Mouse (Mus musculus): Measurements from ENCODE around the gene Capn1. TPM values are rescaled to one million over a fixed set of nuclear protein-coding genes. Genes with fewer than 3 reads are reported as not detected.

Gene Capn1
- 10 to 100 TPM; 20.8 to 23.1 TPM for total RNA-seq (2021)
- long read RNA-seq, experiment 1, partial matches to known transcripts = 2 of 28 reads
- long read RNA-seq, experiment 1, other reads (novel, unspliced or antisense) = 26 of 28 reads
- long read RNA-seq, experiment 2, partial matches to known transcripts = 1 of 17 reads
- long read RNA-seq, experiment 2, other reads (novel, unspliced or antisense) = 16 of 17 reads

DNA sequence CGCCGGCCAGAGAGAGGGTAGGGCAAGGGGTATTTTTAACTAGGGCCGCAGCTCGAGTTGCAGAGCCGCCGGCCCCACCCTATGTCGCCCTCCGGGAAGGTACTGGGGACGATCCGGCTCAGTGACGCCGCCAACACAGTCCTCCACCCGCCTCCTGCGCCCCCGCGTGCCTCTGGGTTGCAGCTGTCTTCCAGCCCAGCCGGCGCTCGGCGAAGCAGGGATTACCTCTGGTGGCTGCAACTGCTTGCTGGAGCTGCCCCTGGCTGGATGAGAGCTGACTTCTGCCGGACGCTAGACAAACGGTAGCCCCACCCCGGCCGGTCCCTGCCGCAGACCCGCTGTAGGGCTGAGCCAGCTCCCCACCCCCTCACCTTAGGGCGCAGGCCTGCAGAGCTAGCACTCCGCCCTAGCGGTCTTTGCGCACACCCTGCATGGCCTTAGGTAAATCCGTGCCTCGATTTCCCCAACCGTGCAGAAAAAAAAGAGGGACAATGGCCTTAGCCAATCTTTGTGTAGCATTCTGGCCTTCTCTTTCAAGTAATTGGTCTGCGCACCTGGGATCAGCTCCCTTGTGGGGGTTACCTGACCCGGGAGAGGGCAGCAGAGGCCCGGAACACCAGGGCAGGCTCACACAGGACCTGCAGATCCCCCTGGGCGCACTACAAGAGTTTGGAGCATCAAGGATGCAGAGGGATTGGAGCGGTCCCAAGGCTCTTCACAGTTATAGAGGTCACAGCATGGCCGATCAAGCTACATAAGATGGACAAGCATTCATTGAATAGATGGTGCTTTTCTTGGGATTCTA lies at the start of gene Capn1:
Gene Capn1, minus strand, starts transcription at position 387 of the 805 bp plus-strand sequence.
- intact Hi-C loops (cut with DNase I) = loop anchor here (2.0 kb wide), 1 partner anchor 91 kb away; the partner anchor contains the start of gene Cdc42ep2
- DNase-seq (ENCODE audit: extremely low spot score in 1 of 2, low spot score in 2 of 2) = peak; percentile 56 to 72
- Histone ChIP-seq H3K27ac (peak within 1 kb of the TSS; percentile 95), H3K4me3 (peak within 1 kb of the TSS; percentile 71)
- no peak; the same call in 1 of the 2 replicates for TF ChIP-seq CTCF (IDR thresholded peaks at IDR 0.05)

DNA sequence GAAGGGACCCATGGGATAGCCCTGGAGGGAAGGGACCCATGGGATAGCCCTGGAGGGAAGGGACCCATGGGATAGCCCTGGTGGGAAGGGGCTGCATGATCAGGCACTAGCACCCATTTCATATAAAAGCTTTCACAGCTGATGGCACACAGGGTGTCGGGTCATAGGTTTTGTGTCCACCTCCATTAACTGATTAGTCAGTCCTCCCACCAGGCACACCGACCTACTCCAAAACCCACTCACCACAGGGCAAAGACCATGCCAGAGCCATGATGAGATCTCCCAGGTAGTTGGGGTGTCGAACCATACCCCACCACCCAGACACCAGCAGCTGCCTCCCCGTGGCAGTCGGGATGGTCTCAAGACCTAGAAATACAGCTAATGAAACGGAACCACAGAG lies 47.4 kb upstream of the Capn1 start:
- no peak for DNase-seq (ENCODE audit: extremely low spot score in 1 of 2, low spot score in 2 of 2)
- intact Hi-C loops (cut with DNase I) = no loop called here
- H3K27ac ChIP-seq = 0 out of 2 replicates have a peak overlapping the region, but pooled peaks have one; percentile 19
- no peak for TF ChIP-seq CTCF (IDR thresholded peaks at IDR 0.05)
- no peak overlapping the region for H3K4me3 ChIP-seq

DNA sequence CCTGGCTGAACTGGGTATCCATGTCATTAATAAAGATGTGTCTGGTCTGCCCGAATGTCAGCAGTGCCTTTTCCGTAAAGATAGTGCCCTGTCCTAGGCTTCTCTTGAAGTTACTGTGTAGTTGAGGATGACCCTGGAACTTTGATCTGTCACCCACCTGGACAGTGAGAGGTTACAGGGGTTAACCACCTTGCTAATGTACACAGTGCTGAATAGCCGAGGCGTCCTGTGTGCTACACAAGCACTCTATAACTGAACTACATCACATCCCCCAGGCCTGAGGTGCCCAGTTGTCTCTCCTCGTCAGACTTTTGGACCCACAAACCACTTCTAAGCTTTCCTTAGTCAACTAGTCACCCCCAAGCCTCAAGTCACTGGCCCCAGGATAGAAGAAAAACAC lies 46.7 kb upstream of the Capn1 start:
- Histone ChIP-seq H3K27ac (peak overlapping the region; percentile 93), H3K4me3 (peak overlapping the region; percentile 51)
- DNase-seq (ENCODE audit: extremely low spot score in 1 of 2, low spot score in 2 of 2) = no peak
- TF ChIP-seq CTCF (IDR thresholded peaks at IDR 0.05) = no peak
- intact Hi-C loops (cut with DNase I) = no loop called here

DNA sequence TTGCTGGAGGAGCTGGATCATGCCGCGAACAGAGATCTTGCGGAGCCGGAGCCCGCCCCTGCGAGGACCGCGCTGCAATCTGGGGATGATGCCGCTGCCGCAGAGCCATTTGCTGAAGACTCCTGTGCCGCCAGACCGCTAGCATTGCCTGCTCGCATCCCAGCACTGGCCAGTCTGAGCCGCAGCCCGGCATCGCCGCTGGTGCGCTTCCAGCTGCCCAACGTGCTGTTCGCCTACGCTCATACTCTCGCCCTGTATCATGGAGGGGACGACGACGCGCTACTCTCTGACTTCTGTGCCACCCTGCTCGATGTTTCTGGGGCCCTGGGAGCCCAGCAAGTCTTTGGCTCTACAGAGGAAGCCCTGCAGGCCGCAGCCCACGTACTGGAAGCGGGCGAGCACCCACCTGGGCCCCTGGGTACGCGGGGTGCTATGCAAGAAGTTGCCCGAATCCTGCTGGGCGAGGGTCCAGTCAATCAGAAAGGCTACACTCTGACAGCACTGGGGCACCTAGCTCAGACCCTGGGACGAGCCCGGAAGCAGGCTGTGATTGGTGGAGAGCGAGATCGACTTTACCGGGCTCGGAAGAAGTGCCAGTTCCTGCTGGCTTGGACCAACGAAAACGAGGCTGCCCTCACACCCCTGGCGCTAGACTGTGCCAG lies 46.1 kb upstream of the Capn1 start:
- peak overlapping the region; percentile 93 for H3K27ac ChIP-seq
- no peak for TF ChIP-seq CTCF (IDR thresholded peaks at IDR 0.05)
- peak overlapping the region; percentile 51 for H3K4me3 ChIP-seq
- intact Hi-C loops (cut with DNase I) = loop anchor here (2.0 kb wide), 1 partner anchor 23 kb away; the partner anchor contains the start of genes Cdca5 and Zfpl1
- peak; percentile 43 to 51 for DNase-seq (ENCODE audit: extremely low spot score in 1 of 2, low spot score in 2 of 2)

DNA sequence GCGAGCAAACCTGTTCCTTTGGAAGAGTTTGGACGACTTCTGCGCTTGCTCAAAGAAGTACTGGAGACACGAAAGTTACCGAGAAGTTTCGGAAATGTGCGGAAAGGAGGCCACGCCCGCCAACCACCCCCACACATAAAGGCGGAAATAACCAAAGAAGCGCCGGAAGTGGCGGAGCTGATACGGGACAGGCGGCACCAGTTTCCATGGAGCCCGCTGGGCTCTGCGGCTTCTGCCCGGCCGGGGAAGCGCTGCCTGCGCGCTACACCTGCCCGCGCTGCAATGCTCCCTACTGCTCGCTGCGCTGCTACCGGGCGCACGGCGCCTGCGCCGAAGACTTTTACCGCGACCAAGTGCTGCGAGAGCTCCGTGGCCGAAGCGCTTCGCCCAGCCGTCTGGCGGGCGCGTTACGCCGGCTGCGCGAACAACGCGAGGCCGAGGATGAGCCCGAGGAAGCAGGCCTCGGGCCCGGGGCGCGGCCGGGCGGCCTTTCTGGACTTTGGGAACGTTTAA lies 45.4 kb upstream of the Capn1 start, which contains the start of gene Znhit2:
Gene Znhit2, plus strand, starts transcription at position 172 of the 513 bp plus-strand sequence.
- intact Hi-C loops (cut with DNase I) = loop anchor here (2.0 kb wide), 1 partner anchor 24 kb away; the partner anchor contains the start of genes Cdca5 and Zfpl1
- H3K4me3 ChIP-seq = peak within 1 kb of the TSS; percentile 51
- TF ChIP-seq CTCF (IDR thresholded peaks at IDR 0.05) = peak; percentile 12; the same call in 1 of the 2 replicates
- peak within 1 kb of the TSS; percentile 93 for H3K27ac ChIP-seq
- DNase-seq (ENCODE audit: extremely low spot score in 1 of 2, low spot score in 2 of 2) = peak; percentile 91 to 93

DNA sequence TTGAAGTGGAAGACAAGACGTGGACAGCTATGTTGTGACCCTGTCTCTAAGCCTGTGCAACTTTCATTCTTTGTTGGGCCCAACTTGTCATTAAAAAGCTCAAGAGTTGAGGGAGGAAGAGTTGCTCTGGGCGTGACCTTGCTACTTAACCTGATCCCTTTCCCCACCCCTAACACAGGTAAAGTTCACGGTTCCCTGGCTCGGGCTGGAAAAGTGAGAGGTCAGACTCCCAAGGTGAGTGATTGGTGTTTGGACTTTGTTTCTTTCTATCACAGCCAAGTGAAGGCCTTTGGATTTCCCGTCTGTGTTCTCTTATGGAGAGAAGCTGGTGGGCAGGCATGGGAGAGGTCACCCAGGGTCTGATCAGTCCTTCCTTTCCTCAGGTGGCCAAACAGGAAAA lies 43.3 kb upstream of the Capn1 start:
- no peak for DNase-seq (ENCODE audit: extremely low spot score in 1 of 2, low spot score in 2 of 2)
- Histone ChIP-seq H3K27ac (no peak overlapping the region), H3K4me3 (peak overlapping the region; percentile 86)
- intact Hi-C loops (cut with DNase I) = no loop called here
- TF ChIP-seq CTCF (IDR thresholded peaks at IDR 0.05) = no peak

DNA sequence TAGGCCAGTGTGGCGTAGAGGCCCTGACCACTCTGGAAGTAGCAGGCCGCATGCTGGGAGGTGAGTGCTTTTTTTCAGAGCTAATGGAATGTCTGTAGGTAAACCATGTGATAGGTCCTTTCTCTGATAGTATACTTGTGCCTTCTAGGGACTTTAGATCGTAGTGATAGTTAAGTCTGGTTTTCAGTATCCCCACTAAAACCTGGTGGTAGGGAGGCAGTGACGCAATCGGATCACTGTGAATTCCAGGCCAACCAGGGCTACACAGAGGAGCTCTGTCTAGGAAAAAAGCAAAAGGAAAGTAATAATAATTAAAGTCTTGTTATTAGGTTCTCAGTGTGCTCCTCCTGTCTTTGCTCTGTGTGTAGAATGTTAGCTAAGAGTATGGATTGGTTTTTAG lies 42.8 kb upstream of the Capn1 start:
- TF ChIP-seq CTCF (IDR thresholded peaks at IDR 0.05) = no peak
- DNase-seq (ENCODE audit: extremely low spot score in 1 of 2, low spot score in 2 of 2) = no peak
- intact Hi-C loops (cut with DNase I) = no loop called here
- Histone ChIP-seq H3K4me3 (peak overlapping the region; percentile 86), H3K27ac (peak overlapping the region; percentile 94)

DNA sequence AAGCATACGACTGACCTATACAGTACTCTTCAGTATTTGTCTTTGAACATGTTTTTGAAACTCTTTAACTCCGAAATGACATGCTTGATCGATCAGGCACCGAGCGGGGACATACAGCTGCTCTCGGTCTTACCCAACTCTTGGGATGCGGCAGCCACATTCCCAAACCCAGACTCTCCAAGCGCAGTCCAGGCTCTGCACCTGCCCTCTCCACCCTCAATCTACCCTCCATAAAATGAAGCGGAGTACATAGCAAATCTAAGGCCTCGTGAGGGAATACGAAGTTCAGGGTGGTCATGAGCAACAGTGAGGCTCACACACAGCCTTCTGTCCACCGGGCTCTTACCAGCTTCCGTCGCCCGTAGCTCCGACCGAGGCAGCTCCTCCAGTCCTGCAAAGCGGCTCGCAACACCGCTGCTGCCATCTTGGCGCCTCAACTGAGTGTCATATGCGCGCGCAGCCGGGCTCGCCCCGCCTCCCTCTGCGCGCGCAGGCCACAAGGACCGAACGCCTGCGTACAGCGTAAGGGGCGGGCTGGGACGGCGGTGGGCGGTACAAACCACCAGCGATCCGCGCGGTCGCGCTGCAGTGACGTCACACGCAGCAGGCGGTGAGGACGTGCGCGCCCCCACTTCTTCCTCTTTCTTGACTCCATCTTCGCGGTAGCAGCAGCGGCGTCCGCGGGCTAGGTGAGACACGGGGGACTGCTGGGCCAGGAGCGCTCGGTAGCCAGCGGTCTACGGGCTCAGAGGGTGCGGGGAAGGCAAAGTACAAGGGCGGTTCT lies 41.8 kb upstream of the Capn1 start, which contains the start of the genes Mrpl49 and Fau:
Gene Mrpl49, minus strand, starts transcription at position 473 of the 784 bp plus-strand sequence.
Gene Fau, plus strand, starts transcription at position 532 of the 784 bp plus-strand sequence.
- intact Hi-C loops (cut with DNase I) = loop anchor here (1.0 kb wide), 1 partner anchor 10 kb away; no protein-coding TSS in a partner anchor
- no peak for TF ChIP-seq CTCF (IDR thresholded peaks at IDR 0.05)
- DNase-seq (ENCODE audit: extremely low spot score in 1 of 2, low spot score in 2 of 2) = peak; percentile 99 to 100
- H3K27ac ChIP-seq = peak within 1 kb of the TSS; percentile 94
- peak within 1 kb of the TSS; percentile 86 for H3K4me3 ChIP-seq

DNA sequence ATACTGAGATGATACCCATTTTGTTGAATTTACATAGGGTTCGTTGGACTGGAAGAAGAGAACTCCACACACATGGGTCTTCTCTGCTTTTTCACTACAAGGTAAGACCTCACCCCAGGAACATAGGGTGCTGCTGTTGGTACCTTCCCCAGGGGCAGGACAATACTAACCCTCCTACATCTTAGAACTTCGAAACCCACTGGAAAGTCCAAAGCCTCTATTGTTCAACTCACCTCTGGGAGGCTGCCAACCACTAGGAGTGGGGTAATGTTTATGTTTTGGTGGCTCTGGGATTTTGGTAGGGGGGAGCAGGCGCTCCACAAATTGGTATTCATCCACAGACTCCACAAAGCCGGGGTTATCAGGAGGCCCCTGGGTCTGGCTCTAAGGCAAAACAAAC lies 41.0 kb upstream of the Capn1 start:
- Histone ChIP-seq H3K27ac (no peak overlapping the region), H3K4me3 (peak overlapping the region; percentile 86)
- TF ChIP-seq CTCF (IDR thresholded peaks at IDR 0.05) = no peak
- no peak for DNase-seq (ENCODE audit: extremely low spot score in 1 of 2, low spot score in 2 of 2)
- intact Hi-C loops (cut with DNase I) = loop anchor here (1.0 kb wide), 1 partner anchor 9 kb away; no protein-coding TSS in a partner anchor

DNA sequence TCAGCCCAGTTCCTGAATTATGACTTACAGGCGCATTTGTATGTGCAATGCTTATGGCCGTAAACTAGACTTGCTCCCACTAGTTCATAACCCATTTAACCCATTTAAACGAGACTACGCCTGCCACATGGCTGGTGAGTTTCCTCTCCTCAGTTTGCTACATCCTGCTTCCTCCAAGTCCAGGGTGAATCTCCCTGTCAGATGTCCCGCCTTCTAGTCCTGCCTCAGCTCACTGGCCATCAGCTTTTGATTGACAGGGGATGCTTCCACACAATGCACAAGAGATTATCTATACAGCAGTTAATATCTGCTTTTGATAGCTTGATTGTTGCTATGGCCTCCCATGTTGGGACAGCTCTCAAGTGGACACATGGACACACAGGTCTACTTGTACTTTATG lies 38.6 kb upstream of the Capn1 start:
- TF ChIP-seq CTCF (IDR thresholded peaks at IDR 0.05) = no peak

DNA sequence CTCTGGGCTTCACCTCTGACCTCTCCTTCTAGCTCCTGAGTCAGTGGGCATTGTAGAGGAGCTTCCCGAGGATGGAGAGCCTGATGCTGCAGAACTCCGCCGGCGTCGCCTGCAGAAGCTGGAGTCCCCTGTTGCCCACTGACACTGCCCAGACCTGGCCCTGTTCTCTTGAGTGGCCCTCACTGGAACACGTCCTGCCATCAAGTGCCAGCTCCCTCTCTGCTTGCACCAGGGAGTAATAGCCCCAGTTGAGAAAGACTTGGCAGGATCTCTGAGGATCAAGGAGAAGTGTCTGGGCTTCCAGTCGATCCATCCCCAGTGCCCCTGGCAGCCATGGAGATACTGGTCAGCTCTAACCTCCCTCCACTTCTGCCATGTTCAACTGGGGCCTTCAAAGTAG lies 36.8 kb upstream of the Capn1 start:
- Histone ChIP-seq H3K4me3 (no peak overlapping the region), H3K27ac (no peak overlapping the region)
- no peak for DNase-seq (ENCODE audit: extremely low spot score in 1 of 2, low spot score in 2 of 2)
- TF ChIP-seq CTCF (IDR thresholded peaks at IDR 0.05) = no peak
- intact Hi-C loops (cut with DNase I) = no loop called here

More for the DNA sequence above, 38.6 kb upstream of the Capn1 start:
- no peak for DNase-seq (ENCODE audit: extremely low spot score in 1 of 2, low spot score in 2 of 2)
- intact Hi-C loops (cut with DNase I) = no loop called here
- Histone ChIP-seq H3K27ac (no peak overlapping the region), H3K4me3 (no peak overlapping the region)
